In genomic region chr11:115920110-115920818, GRCm38 (mm10) we compare ENCODE assay signal across 9 mouse cellular contexts. TPM values are rescaled to one million over a fixed set of nuclear protein-coding genes. Genes with fewer than 3 reads are reported as not detected.
DNase-seq lines count a peak whose midpoint lies in the region; ATAC-seq and TF ChIP-seq lines count a peak whose summit lies in the region.
"Had no signal": no experiment of that assay in that cellular context is flagged by ENCODE, and none has a peak within 500 bp of the region (broad histone marks: within the 10 kb centered on the region; RNA-seq: fewer than 3 reads in every experiment).

No protein-coding gene starts in this region.

- peak; percentile 72 for DNase-seq in CD4-positive, CD25-positive, alpha-beta regulatory T cell, adult 2 months (ENCODE audit: low read depth, low spot score)
- peak in 1 of 2 experiments; percentile 41 for DNase-seq in left cerebral cortex, adult 2 months (ENCODE audit: extremely low spot score in 1 of 2, low spot score in 2 of 2)
- DNase-seq in left cerebral cortex, adult 11 months (ENCODE audit: low spot score) = no peak
- DNase-seq in c-Kit-positive CD71-positive TER-119-positive erythroid progenitor cells, embryonic 14.5 days (ENCODE audit: low spot score) = peak; percentile 71
- DNase-seq in kidney, postnatal 0 days (ENCODE audit: low spot score) = peak; percentile 70
- DNase-seq in lung, postnatal 36 days = peak; percentile 85
- DNase-seq in frontal cortex, postnatal 25 days (ENCODE audit: low spot score in 2 of 2) = no peak

- intact Hi-C loops in left cerebral cortex, adult 2 months (cut with DNase I) = no loop called here

- no peak overlapping the region for H3K4me3 ChIP-seq in left cerebral cortex, adult 2 months
- H3K4me3 ChIP-seq in kidney, postnatal 0 days (replicated peaks; ENCODE audit: low read depth, low read length) = no peak overlapping the region
- H3K4me3 ChIP-seq: hindbrain, embryonic 15.5 days had no signal

- ATAC-seq in CD4-positive, CD25-positive, alpha-beta regulatory T cell, adult 4 months = no peak
- ATAC-seq in kidney, postnatal 0 days (replicated peaks; ENCODE audit: low FRiP score, low read depth) = no peak

- H3K4me1 ChIP-seq in kidney, postnatal 0 days (replicated peaks; ENCODE audit: insufficient read depth, low read length) = no peaks in the 10 kb centered on the region
- H3K4me1 ChIP-seq: hindbrain, embryonic 15.5 days had no signal

- peak; percentile 85 for TF ChIP-seq CTCF in left cerebral cortex, adult 2 months (IDR thresholded peaks at IDR 0.05)
- TF ChIP-seq CTCF in kidney, postnatal 0 days (IDR thresholded peaks at IDR 0.05; ENCODE audit: low read depth) = peak; percentile 80

- peaks cover 17% of the 10 kb centered on the region; the same call in 1 of the 2 replicates for H3K36me3 ChIP-seq in kidney, postnatal 0 days (ENCODE audit: insufficient read depth, low read length)

- WGBS in kidney, postnatal 0 days = 39% methylated on average over 6 of the region's 6 CpGs

- no peaks in the 10 kb centered on the region for H3K9me3 ChIP-seq in kidney, postnatal 0 days (replicated peaks; ENCODE audit: low read length)
- H3K9me3 ChIP-seq: hindbrain, embryonic 15.5 days had no signal

- H3K9ac ChIP-seq in kidney, postnatal 0 days (ENCODE audit: low read depth, low read length) = no peak overlapping the region
- H3K9ac ChIP-seq: hindbrain, embryonic 15.5 days had no signal

- H3K27me3 ChIP-seq in kidney, postnatal 0 days (ENCODE audit: insufficient read depth, low read length) = no peaks in the 10 kb centered on the region
- H3K27me3 ChIP-seq: hindbrain, embryonic 15.5 days had no signal

- no peak overlapping the region for H3K27ac ChIP-seq in left cerebral cortex, adult 2 months
- no peak overlapping the region for H3K27ac ChIP-seq in kidney, postnatal 0 days
- H3K27ac ChIP-seq: hindbrain, embryonic 15.5 days had no signal

- H3K4me2 ChIP-seq in kidney, postnatal 0 days (ENCODE audit: low read length) = no peak overlapping the region
- H3K4me2 ChIP-seq: hindbrain, embryonic 15.5 days had no signal

RNA-seq across cellular contexts. Expression of gene Smim6, which starts 8.4 kb away (rescaled TPM):
- polyA plus RNA-seq in CD4-positive, CD25-positive, alpha-beta regulatory T cell, adult 4 months (2017; shearing (Covaris generic)) = 1 to 10 TPM; 1.9 to 2.8 TPM
- total RNA-seq in left cerebral cortex, adult 2 months (2021) = not detected
- 13.7 and 16.1 TPM in 2 replicates for polyA plus RNA-seq in kidney, postnatal 0 days (2015; fragmentation: Nextera tagmentation; extraction: Ambion mirVana)

RNA-seq across cellular contexts. Expression of gene Sap30bp, which starts 12.8 kb away (rescaled TPM):
- polyA plus RNA-seq in CD4-positive, CD25-positive, alpha-beta regulatory T cell, adult 4 months (2017; shearing (Covaris generic)) = 10 to 100 TPM; 42.0 to 46.9 TPM
- 10 to 100 TPM; 46.7 to 50.1 TPM for total RNA-seq in left cerebral cortex, adult 2 months (2021)
- polyA plus RNA-seq in kidney, postnatal 0 days (2015; fragmentation: Nextera tagmentation; extraction: Ambion mirVana) = 37.2 and 40.1 TPM in 2 replicates

RNA-seq across cellular contexts. Expression of gene Recql5, which starts 13.0 kb away (rescaled TPM):
- 10 to 100 TPM; 21.9 to 41.9 TPM for polyA plus RNA-seq in CD4-positive, CD25-positive, alpha-beta regulatory T cell, adult 4 months (2017; shearing (Covaris generic))
- total RNA-seq in left cerebral cortex, adult 2 months (2021) = 10 to 100 TPM; 27.1 to 29.4 TPM
- 11.1 and 11.7 TPM in 2 replicates for polyA plus RNA-seq in kidney, postnatal 0 days (2015; fragmentation: Nextera tagmentation; extraction: Ambion mirVana)

RNA-seq across cellular contexts. Expression of gene Smim5, which starts 20.5 kb away (rescaled TPM):
- 1 to 10 TPM in 1 of 2 experiments, under 1 TPM in 1; 0.94 to 1.5 TPM for polyA plus RNA-seq in CD4-positive, CD25-positive, alpha-beta regulatory T cell, adult 4 months (2017; shearing (Covaris generic))
- under 1 TPM in 1 of 2 experiments, not detected in 1; 0.52 TPM for total RNA-seq in left cerebral cortex, adult 2 months (2021)
- polyA plus RNA-seq in kidney, postnatal 0 days (2015; fragmentation: Nextera tagmentation; extraction: Ambion mirVana) = 11.1 and 12.1 TPM in 2 replicates

RNA-seq across cellular contexts. Expression of gene Itgb4, which starts 54.2 kb away (rescaled TPM):
- polyA plus RNA-seq in CD4-positive, CD25-positive, alpha-beta regulatory T cell, adult 4 months (2017; shearing (Covaris generic)) = not detected
- 1 to 10 TPM; 5.1 to 5.7 TPM for total RNA-seq in left cerebral cortex, adult 2 months (2021)
- polyA plus RNA-seq in kidney, postnatal 0 days (2015; fragmentation: Nextera tagmentation; extraction: Ambion mirVana) = 2.9 and 3.1 TPM in 2 replicates

Comparison
In these comparisons a context has a peak if more than half of its experiments do, and no peak if none do; other contexts are left out.
1. DNase-seq: peak in CD4-positive, CD25-positive, alpha-beta regulatory T cell, adult 2 months (single experiment), c-Kit-positive CD71-positive TER-119-positive erythroid progenitor cells, embryonic 14.5 days (single experiment), kidney, postnatal 0 days (single experiment) and lung, postnatal 36 days (single experiment); none in left cerebral cortex, adult 11 months (single experiment) and frontal cortex, postnatal 25 days (0 of 2).